Mouse (Mus musculus) midbrain, embryonic 14.5 days (tissue): ENCODE results near the gene Cldn16. TPM values are rescaled to one million over a fixed set of nuclear protein-coding genes. Genes with fewer than 3 reads are reported as not detected.
A peak's percentile ranks its signal among the peaks of the same experiment; 100 is the strongest.

Experiments used
- ATAC-seq: fragments of 200-750 bp; cut with Nextera tagmentation; 2 replicates; pipeline ENCODE4 v1.8.0; 2017; ENCODE audit warnings: moderate number of reproducible peaks, moderate library complexity; ENCODE audit not compliant: low FRiP score, low TSS enrichment
- DNase-seq: peaks from one replicate; pipeline ENCODE4 v3.0.0-alpha.2; 2015
- H3K27ac ChIP-seq: fragments of 300-500 bp; sonication (generic); replicated peaks from 2 replicates; pipeline ENCODE4 v1.5.1; 2014; ENCODE audit warnings: mild to moderate bottlenecking, low read depth, low read length, moderate library complexity
- H3K27me3 ChIP-seq: fragments of 300-500 bp; sonication (generic); 2 replicates; pipeline ENCODE4 v1.6.1; 2014; ENCODE audit warnings: low read length, control low read depth, mixed read lengths; ENCODE audit not compliant: control insufficient read depth, insufficient read depth
- H3K36me3 ChIP-seq: fragments of 300-500 bp; sonication (generic); 2 replicates; pipeline ENCODE4 v1.6.1; 2014; ENCODE audit warnings: low read length, control low read depth; ENCODE audit not compliant: control insufficient read depth, insufficient read depth
- H3K4me1 ChIP-seq: fragments of 300-500 bp; sonication (generic); 2 replicates; pipeline ENCODE4 v1.6.1; 2014; ENCODE audit warnings: mild to moderate bottlenecking, antibody characterized with exemption, low read length, control low read depth; ENCODE audit not compliant: control insufficient read depth, insufficient read depth
- H3K4me2 ChIP-seq: fragments of 300-500 bp; sonication (generic); 2 replicates; pipeline ENCODE4 v1.6.1; 2014; ENCODE audit warnings: mild to moderate bottlenecking, low read length, moderate library complexity
- H3K4me3 ChIP-seq: fragments of 300-500 bp; sonication (generic); replicated peaks from 2 replicates; pipeline ENCODE4 v1.5.1; 2014; ENCODE audit warnings: low read depth, low read length
- H3K9ac ChIP-seq: fragments of 300-500 bp; sonication (generic); replicated peaks from 2 replicates; pipeline ENCODE4 v1.6.1; 2014; ENCODE audit warnings: mild to moderate bottlenecking, low read length, moderate library complexity
- H3K9me3 ChIP-seq: fragments of 300-500 bp; sonication (generic); 2 replicates; pipeline ENCODE4 v1.6.1; 2016; ENCODE audit warnings: low read length, control low read depth, mixed read lengths; ENCODE audit not compliant: control insufficient read depth
- WGBS: fragments of 180-500 bp; shearing (Covaris S2); extraction: QIAGEN DNeasy Blood & Tissue Kit; methylation state at CpG from one replicate; pipeline ENCODE4 v1.1.7; 2014; 5-methylcytosine and 5-hydroxymethylcytosine counted together
- polyA plus RNA-seq: library from polyadenylated mRNA; unstranded; fragments of >200 nt; fragmentation: Nextera tagmentation; extraction: Ambion mirVana; gene quantifications from 2 replicates; pipeline ENCODE4 v1.2.1, GENCODE M21; 2014

Gene Cldn16
- not detected in 2 replicates for polyA plus RNA-seq

DNA sequence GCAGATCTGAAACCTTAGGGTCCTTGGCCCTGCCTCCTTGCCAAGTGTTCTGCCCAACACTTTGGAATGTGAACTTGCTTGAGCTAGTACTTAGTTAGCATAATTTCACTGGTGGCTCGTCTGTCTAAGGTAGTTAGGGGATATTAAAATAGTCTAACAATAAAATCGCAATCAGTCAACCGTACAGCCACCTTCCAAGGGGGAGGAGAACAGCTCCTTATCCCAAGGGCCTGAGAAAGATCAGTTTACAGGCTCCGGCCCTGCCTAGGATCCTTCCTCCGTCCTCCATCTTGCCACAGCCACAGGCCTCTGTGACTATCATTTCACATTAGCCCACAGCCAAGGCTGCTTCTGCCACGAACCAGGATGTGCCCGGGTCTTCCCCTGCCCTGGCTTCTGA, at the start of gene Cldn16:
TSS of gene Cldn16 (plus strand) at position 301 of the 400 bp plus-strand sequence.
- H3K27ac ChIP-seq, result no peak within 1 kb of the TSS

DNA sequence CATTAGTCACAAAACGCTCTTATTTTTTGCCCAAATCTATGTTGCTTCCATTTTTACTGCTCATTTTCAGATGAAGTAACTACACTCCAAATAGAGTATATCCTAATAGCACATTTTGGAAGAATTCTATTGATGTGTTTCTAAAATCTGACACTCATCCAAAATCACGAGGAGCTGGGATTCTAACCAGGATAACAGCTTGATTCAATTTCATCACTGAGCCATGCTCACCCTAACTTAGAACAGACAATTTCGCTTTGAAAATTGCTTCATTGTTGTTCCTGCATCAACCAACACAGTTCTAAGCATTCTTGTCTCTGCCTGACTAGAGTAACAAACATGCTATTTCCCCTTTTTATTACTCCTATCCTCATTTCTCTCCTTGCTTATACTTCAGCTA, 44.3 kb upstream of the Cldn16 start:
- DNase-seq (no peak), ATAC-seq (no peak)
- no peak overlapping the region for H3K27ac ChIP-seq
- 88% methylated on average over 3 of the region's 3 CpGs for WGBS
- H3K4me2 ChIP-seq, result no peak overlapping the region
- H3K9ac ChIP-seq, result no peak overlapping the region
- H3K9me3 ChIP-seq, result no peaks in the 10 kb centered on the region
- no peaks in the 10 kb centered on the region for H3K27me3 ChIP-seq
- no peaks in the 10 kb centered on the region for H3K36me3 ChIP-seq
- no peaks in the 10 kb centered on the region for H3K4me1 ChIP-seq
- no peak overlapping the region for H3K4me3 ChIP-seq

More for the DNA sequence above, at the start of gene Cldn16:
- Histone ChIP-seq H3K9me3 (no peaks in the 10 kb centered on the region), H3K4me1 (no peaks in the 10 kb centered on the region), H3K36me3 (no peaks in the 10 kb centered on the region), H3K9ac (no peak within 1 kb of the TSS), H3K4me3 (no peak within 1 kb of the TSS), H3K4me2 (no peak within 1 kb of the TSS), H3K27me3 (no peaks in the 10 kb centered on the region)
- ATAC-seq, result no peak
- no peak for DNase-seq
- 78% methylated on average over 7 of the region's 7 CpGs for WGBS

GRCm38 (mm10) chr16:26422078-26422477, 40.9 kb upstream of the Cldn16 start:
- 96% methylated on average over 4 of the region's 4 CpGs for WGBS
- H3K27me3 ChIP-seq, result no peaks in the 10 kb centered on the region
- H3K9ac ChIP-seq, result no peak overlapping the region
- no peak overlapping the region for H3K27ac ChIP-seq
- no peak overlapping the region for H3K4me3 ChIP-seq
- H3K4me1 ChIP-seq, result no peaks in the 10 kb centered on the region
- ATAC-seq (no peak), DNase-seq (no peak)
- no peak overlapping the region for H3K4me2 ChIP-seq
- no peaks in the 10 kb centered on the region for H3K9me3 ChIP-seq
- H3K36me3 ChIP-seq, result no peaks in the 10 kb centered on the region

- Histone ChIP-seq H3K27me3 (no peaks in the 10 kb centered on the region), H3K4me1 (no peaks in the 10 kb centered on the region), H3K27ac (no peak overlapping the region), H3K4me2 (no peak overlapping the region), H3K9ac (no peak overlapping the region), H3K4me3 (no peak overlapping the region), H3K36me3 (no peaks in the 10 kb centered on the region), H3K9me3 (no peaks in the 10 kb centered on the region)
- DNase-seq (no peak), ATAC-seq (no peak)
- WGBS, result 88% methylated on average over 3 of the region's 3 CpGs
Observed at GRCm38 (mm10) chr16:26430246-26430645, 32.7 kb upstream of the Cldn16 start.

- DNase-seq (no peak), ATAC-seq (no peak)
- no peak overlapping the region for H3K9ac ChIP-seq
- no peaks in the 10 kb centered on the region for H3K9me3 ChIP-seq
- 23% methylated on average over 2 of the region's 2 CpGs for WGBS
- no peak overlapping the region for H3K4me2 ChIP-seq
- H3K36me3 ChIP-seq, result no peaks in the 10 kb centered on the region
- no peaks in the 10 kb centered on the region for H3K27me3 ChIP-seq
- H3K27ac ChIP-seq, result no peak overlapping the region
- H3K4me1 ChIP-seq, result no peaks in the 10 kb centered on the region
- no peak overlapping the region for H3K4me3 ChIP-seq
Observed at GRCm38 (mm10) chr16:26433486-26433885, 29.4 kb upstream of the Cldn16 start.

DNA sequence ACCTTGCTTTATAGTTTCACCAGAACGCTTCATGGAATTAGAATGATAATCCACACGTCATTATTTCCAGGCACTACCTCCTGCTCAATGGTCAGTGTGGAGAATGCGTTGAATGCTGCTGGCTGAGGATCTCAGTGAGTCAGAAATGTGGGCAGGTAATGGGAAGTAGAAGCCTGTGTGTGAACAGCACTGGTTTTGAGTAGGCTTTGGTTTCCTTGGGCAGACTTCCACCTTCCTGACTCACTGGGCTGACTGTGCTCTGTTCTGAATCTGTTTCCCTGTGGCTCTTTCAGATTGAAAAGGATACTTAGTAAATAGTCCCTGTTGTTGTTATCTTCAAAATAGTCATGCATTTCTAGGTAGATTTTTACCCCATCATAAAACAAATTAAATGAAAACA, 22.9 kb upstream of the Cldn16 start:
- Histone ChIP-seq H3K27ac (no peak overlapping the region), H3K9ac (no peak overlapping the region), H3K27me3 (no peaks in the 10 kb centered on the region), H3K4me2 (no peak overlapping the region), H3K36me3 (no peaks in the 10 kb centered on the region), H3K4me3 (no peak overlapping the region), H3K4me1 (no peaks in the 10 kb centered on the region), H3K9me3 (no peaks in the 10 kb centered on the region)
- 93% methylated on average over 3 of the region's 3 CpGs for WGBS
- DNase-seq (no peak), ATAC-seq (no peak)

DNA sequence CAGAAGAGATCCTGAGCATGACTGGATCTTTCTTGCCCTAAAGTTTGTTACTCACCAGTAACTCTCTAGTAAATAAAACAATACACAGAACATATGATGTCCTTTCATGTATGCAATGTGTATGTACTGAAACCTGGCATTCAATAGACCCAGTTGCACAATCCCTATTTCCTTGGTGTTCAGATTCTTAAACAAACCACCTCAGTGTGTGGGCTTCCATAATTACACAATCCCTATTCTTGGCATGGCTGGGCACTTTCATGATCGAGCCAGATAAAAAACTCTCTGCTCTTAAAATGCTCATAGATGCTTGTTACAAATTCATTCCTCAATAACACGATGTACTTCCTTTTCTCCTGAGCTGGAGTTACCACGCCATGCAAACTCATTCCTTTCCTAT, 21.8 kb upstream of the Cldn16 start:
- no peak for DNase-seq
- H3K27me3 ChIP-seq, result no peaks in the 10 kb centered on the region
- ATAC-seq, result no peak
- 83% methylated on average over 3 of the region's 3 CpGs for WGBS
- H3K9me3 ChIP-seq, result no peaks in the 10 kb centered on the region
- no peak overlapping the region for H3K27ac ChIP-seq
- no peaks in the 10 kb centered on the region for H3K4me1 ChIP-seq
- H3K36me3 ChIP-seq, result no peaks in the 10 kb centered on the region
- H3K4me3 ChIP-seq, result no peak overlapping the region
- H3K9ac ChIP-seq, result no peak overlapping the region
- H3K4me2 ChIP-seq, result no peak overlapping the region

GRCm38 (mm10) chr16:26444843-26445242, 18.1 kb upstream of the Cldn16 start:
- Histone ChIP-seq H3K4me1 (no peaks in the 10 kb centered on the region), H3K27me3 (no peaks in the 10 kb centered on the region), H3K9ac (no peak overlapping the region), H3K27ac (no peak overlapping the region), H3K36me3 (no peaks in the 10 kb centered on the region), H3K4me2 (no peak overlapping the region), H3K4me3 (no peak overlapping the region), H3K9me3 (no peaks in the 10 kb centered on the region)
- ATAC-seq (no peak), DNase-seq (no peak)

DNA sequence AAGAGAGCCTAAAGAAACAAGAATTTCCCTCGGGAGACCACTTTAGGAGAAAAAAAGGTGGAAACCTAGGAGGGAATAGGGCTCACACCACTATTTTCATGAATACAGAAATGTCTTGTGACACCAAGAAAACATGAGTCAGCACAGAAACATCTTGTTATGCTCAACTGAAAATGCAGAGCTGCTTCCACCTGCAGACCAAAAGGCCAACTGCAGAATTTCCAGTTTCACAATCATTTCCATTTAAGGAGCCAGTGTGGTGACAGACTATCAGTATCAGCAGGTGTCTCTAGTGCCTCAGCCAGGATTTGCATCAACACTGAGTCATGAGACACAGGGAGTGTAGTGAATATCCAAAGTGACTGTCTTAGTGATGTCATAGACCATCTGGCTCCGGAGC, 15.3 kb upstream of the Cldn16 start:
- Histone ChIP-seq H3K4me3 (no peak overlapping the region), H3K4me1 (no peaks in the 10 kb centered on the region), H3K9ac (no peak overlapping the region), H3K9me3 (no peaks in the 10 kb centered on the region), H3K36me3 (no peaks in the 10 kb centered on the region), H3K4me2 (no peak overlapping the region), H3K27me3 (no peaks in the 10 kb centered on the region), H3K27ac (no peak overlapping the region)
- ATAC-seq (no peak), DNase-seq (peak; percentile 39)
- 74% methylated on average over 2 of the region's 2 CpGs for WGBS
